Mouse (Mus musculus) liver, adult (tissue): ENCODE measurements around the gene Uggt1.

ENCODE experiments used
- GATA4 ChIP-seq: IDR thresholded peaks from 2 replicates; pipeline ENCODE4 v1.6.1; 2014; ENCODE audit warnings: mild to moderate bottlenecking, low read length; ENCODE audit not compliant: insufficient replicate concordance

Uggt1 gene

DNA sequence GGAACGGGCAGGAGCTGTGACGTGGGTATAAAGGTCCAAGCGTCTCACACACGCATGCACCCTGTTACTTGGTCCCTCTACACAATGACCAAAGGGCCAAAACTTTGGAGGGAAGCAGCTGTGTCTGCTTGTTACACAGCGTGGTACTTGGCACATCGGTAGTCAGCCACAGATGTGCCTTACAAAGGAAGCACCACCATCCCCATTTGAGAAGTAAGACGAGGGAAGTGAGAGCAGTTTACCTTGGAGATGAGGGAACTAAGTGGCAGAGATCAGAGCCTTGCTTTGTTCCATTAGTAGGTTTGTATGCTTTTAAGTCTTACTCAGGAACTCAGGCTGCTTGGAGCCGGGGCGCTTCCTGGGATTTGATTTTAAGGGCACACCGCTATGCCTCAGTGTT is 5.1 kb downstream of the Uggt1 start:
- no peak for TF ChIP-seq GATA4

- TF ChIP-seq GATA4: no peak
Measured at GRCm38 (mm10) chr1:36235855-36236254, 8.7 kb downstream of the Uggt1 start.

DNA sequence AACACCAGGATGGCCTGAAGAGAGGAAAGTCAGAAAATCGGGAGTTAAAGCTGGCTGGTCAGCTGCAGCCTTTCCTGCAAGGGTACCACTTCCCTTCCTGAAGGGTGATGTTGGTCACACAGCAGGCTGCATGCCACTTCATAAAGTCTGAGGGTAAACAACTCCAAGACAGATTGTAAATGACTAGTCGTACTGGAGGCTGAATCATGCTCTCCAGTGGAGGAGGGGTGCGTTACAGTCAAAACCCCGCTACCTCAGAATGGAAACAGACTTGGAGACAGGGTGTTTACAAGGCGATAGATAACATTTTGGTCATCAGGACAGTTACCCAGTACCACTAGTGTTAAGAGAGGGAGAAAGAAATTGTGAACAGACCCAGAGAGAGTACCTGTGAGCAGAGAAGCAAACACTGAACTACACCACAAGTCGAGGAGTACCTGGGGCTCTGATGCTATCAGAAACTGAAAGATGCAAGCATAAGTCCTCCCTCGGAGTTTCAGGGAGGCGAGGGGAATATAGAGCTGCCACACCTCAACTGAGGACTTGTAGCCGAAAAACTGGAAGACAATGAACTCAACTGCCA is 9.4 kb downstream of the Uggt1 start:
- TF ChIP-seq GATA4: no peak

DNA sequence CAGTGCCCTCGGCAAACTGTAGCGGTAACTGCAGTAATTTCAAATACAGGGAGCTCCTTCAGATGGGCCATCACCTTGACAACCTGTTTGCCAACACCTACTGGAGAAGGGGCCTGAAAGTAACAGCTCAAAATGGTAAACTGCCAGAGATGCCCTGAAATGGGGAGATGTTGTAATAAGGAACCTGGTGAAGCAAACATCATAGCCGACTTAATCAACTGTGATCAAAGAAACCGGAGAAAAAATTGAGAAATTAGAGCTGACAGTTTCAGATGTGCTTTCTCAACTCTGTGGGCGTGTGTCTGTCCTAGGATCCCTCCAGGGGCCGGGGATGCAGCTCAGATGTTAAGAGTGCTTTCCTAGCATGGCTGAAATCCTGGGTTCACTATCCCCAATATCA is 11.3 kb downstream of the Uggt1 start:
- no peak for TF ChIP-seq GATA4

DNA sequence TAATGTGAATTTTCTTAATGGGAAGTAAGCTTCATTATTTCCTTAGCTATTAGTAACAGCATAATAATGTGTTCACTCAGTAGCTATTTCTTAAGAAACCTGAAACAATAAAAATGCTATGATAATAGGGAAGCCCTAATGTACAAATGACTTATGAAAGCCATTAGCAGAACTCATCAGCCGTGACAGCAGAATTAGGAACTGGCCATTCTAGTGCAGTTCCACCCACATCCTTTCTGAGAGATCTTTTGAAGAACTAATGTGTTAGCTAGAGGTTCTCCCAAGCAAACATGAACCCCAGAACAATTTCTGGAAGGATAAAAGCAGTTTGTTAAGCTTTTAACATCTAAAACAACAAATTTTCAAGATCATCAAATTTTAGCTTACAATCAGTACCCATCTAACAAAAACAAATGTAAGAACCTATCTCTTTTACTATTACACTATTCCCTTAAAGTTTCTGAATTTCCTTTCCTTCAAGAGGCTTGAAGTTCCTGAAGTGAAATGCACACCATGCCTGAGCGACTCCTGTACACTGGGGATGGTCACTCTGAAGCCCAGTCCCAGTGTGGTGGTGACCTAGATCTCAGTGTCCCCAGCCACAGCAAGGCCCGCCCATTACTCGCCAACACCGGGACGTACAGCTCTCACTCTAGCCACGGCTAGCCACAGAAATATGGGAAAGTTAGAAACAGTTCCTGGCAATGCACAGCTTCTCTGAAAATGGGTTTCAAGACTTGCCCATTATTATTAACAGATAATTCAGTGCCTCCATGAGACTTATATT is 13.4 kb downstream of the Uggt1 start:
- no peak for TF ChIP-seq GATA4

DNA sequence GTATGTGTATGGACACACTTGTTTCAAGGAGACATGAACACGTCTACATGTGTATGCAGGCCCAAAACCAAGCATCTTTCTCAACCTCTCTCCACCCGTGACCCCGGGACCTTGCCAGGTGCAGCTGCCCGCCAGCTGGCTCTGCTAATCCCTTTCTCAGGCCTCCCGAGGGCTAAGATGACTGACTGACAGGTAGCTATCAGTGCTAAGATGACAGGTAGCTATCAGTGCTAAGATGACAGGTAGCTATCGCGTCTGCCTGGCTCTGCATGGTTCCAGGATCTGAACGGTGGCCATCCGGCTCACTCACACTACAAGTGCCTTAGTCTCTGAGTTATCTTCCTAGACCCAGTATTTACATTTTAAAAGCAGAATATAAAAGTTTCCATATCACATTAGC is 16.1 kb downstream of the Uggt1 start:
- no peak for TF ChIP-seq GATA4

- TF ChIP-seq GATA4: no peak
Measured at GRCm38 (mm10) chr1:36224648-36225047, 19.9 kb downstream of the Uggt1 start.

DNA sequence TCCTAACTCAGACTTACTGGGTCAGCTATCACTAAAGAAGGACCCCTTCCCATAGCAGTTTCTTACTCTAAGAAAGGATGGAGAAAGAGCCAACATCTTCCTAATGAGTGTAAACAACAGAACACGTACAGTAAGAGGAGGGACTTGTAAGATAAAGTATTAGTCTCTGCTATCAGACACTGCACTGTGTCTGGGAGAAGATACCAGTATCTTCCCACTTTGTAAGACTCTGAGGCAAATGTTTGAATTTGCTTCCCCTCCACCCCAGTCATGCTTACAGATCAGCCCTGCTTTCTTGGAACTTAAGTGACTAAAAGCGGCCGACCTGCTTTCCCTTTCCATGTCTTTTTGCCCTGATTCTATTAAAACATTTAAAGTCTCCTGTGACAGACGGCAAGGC is 30.2 kb downstream of the Uggt1 start:
- TF ChIP-seq GATA4: no peak

GRCm38 (mm10) chr1:36201739-36202138 is 42.8 kb downstream of the Uggt1 start:
- no peak for TF ChIP-seq GATA4

DNA sequence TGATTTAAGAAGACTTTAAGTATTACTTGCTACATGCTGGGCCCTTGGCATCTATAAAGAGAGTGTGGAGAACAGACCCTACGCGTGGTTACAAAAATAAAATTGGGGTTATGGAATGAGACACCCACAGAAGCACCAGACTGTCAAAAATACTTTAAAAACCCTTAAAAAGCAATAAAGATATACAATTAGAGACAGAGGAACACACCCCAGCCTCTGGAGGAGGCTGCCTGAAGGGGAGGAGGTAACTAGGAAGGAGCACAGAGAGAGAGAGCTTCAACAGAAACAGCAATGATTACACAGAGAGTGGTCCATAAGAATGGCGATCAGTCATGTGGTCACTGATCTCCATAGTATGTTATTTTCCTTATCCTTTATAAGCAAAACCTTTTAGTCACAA is 50.0 kb downstream of the Uggt1 start:
- no peak for TF ChIP-seq GATA4

GRCm38 (mm10) chr1:36191966-36192365 is 52.6 kb downstream of the Uggt1 start:
- TF ChIP-seq GATA4: no peak

DNA sequence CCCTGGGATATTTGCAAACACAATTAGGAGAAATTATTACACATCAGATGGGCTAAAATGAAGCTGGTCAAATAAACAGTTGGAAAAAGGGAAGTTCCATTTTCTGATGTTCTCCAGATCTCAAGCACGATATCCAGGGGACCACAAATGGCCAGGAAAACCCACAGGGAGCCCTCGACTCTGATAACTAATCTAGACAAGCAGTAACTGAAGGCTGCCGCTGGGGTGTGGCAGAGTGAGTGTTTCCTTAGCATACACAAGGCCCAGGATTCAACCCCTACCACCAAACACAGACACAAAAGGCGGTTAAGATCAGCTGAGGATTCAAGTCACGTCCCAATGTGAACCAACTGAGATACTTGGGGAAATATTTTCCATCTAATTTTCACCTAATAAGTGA is 64.5 kb downstream of the Uggt1 start:
- no peak for TF ChIP-seq GATA4

DNA sequence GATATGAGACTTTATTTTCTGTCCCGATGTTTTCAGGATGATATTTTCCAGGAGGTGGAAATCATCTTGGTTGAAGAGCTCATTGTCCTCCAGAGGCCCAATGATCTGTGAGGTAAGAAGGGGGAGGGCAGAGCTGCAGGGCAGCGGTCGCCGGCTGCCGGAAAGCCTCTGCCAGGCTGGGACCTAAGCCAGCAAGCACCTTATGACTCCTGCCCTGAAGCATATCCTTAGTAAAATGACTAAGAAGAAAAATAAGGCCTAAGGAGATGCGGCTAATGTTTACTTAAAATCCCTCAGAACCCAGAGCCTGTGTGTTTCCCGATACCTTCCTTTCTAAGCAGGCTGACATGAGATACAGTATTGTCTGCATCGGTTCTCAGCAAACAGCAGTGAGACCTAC is 71.1 kb downstream of the Uggt1 start:
- no peak for TF ChIP-seq GATA4

- TF ChIP-seq GATA4: no peak
Measured at GRCm38 (mm10) chr1:36172941-36173340, 71.6 kb downstream of the Uggt1 start.

DNA sequence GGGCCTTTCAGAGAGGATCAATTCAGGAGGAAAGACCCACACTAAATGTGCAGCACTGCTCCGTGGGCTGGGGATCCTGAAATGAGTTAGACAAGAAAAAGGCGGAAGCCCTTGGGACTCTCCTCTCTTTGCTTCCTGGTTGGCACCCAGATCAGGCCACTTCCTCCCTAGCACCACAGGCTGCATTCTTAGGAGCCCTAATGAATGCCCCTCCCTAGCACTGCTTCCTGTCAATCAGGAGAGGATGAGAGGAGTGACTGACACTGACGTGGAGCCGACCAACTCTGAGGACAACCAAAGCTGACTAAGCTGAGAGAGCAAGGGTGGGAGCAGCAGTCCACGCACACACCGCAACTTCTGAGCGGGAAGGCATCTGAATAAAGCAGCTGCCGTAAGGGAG is 81.8 kb downstream of the Uggt1 start:
- TF ChIP-seq GATA4: no peak

- no peak for TF ChIP-seq GATA4
Measured at GRCm38 (mm10) chr1:36161208-36161607, 83.3 kb downstream of the Uggt1 start.

DNA sequence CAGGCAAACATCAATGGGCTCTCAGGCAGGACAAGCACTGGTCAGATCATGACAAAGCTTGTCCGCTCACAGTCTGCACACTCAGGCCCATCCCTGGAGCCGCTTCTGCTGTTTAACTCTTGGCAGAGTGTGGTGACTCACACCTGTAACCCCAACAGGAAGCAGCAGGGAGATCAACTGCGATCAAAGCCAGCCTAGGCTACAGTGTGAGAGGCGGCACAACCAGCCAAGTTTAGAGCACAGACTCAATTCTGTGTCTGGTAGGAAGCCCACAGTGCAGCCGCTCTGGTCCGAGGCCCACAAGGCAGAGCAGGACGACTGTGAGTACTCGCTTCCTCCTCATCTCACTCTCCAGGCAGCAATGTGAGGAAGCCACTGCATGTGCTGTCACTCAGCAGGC is 84.3 kb downstream of the Uggt1 start:
- no peak for TF ChIP-seq GATA4
